Mouse (Mus musculus) neural tube, embryonic 12.5 days (tissue): ENCODE measurements around the gene Nans. TPM values are rescaled to one million over a fixed set of nuclear protein-coding genes. Genes with fewer than 3 reads are reported as not detected.
A peak's percentile ranks its signal among the peaks of the same experiment; 100 is the strongest.

Experiments
- ATAC-seq: fragments of 200-750 bp; cut with Nextera tagmentation; 2 replicates; pipeline ENCODE4 v1.8.0; 2017; ENCODE audit warnings: low read depth, mild to moderate bottlenecking, moderate TSS enrichment, moderate library complexity; ENCODE audit not compliant: low FRiP score
- H3K27ac ChIP-seq: fragments of 300-500 bp; sonication (generic); 2 replicates; pipeline ENCODE4 v1.5.1; 2016
- H3K27me3 ChIP-seq: fragments of 300-500 bp; sonication (generic); replicated peaks from 2 replicates; pipeline ENCODE4 v1.6.1; 2016; ENCODE audit warnings: mild to moderate bottlenecking
- H3K36me3 ChIP-seq: fragments of 300-500 bp; sonication (generic); 2 replicates; pipeline ENCODE4 v1.6.1; 2016; ENCODE audit warnings: mild to moderate bottlenecking
- H3K4me1 ChIP-seq: fragments of 300-500 bp; sonication (generic); 2 replicates; pipeline ENCODE4 v1.6.1; 2016
- H3K4me2 ChIP-seq: fragments of 300-500 bp; sonication (generic); replicated peaks from 2 replicates; pipeline ENCODE4 v1.6.1; 2016; ENCODE audit warnings: mild to moderate bottlenecking
- H3K4me3 ChIP-seq: fragments of 300-500 bp; sonication (generic); 2 replicates; pipeline ENCODE4 v1.5.1; 2016
- H3K9ac ChIP-seq: fragments of 300-500 bp; sonication (generic); 2 replicates; pipeline ENCODE4 v1.6.1; 2016; ENCODE audit warnings: mild to moderate bottlenecking
- H3K9me3 ChIP-seq: fragments of 300-500 bp; sonication (generic); 2 replicates; pipeline ENCODE4 v1.6.1; 2016; ENCODE audit warnings: mild to moderate bottlenecking
- WGBS: fragments of 180-500 bp; shearing (Covaris S2); methylation state at CpG from one replicate; pipeline ENCODE4 v1.1.7; 2016; 5-methylcytosine and 5-hydroxymethylcytosine counted together
- polyA plus RNA-seq: library from polyadenylated mRNA; unstranded; fragments of >200 nt; fragmentation: Nextera tagmentation; extraction: Ambion mirVana; gene quantifications from 2 replicates; pipeline ENCODE4 v1.2.1, GENCODE M21; 2016

Gene Nans
- polyA plus RNA-seq, 1 experiment from 2014 or later = 70.7 TPM

GRCm38 (mm10) chr4:46452855-46453719 is 36.0 kb upstream of the Nans start:
- 35% methylated on average over 13 of the region's 13 CpGs for WGBS
- Histone ChIP-seq H3K4me1 (peaks cover 27% of the 10 kb centered on the region), H3K9ac (peak overlapping the region; percentile 97; the same call in 1 of the 2 replicates), H3K4me2 (peak overlapping the region; percentile 88), H3K27me3 (no peaks in the 10 kb centered on the region), H3K27ac (no peak overlapping the region), H3K4me3 (peak overlapping the region; percentile 93), H3K9me3 (no peaks in the 10 kb centered on the region), H3K36me3 (no peaks in the 10 kb centered on the region)
- ATAC-seq = no peak

GRCm38 (mm10) chr4:46454097-46454864 is 34.8 kb upstream of the Nans start:
- no peak overlapping the region for H3K4me3 ChIP-seq

GRCm38 (mm10) chr4:46456762-46457161 is 32.3 kb upstream of the Nans start:
- H3K9me3 ChIP-seq = no peaks in the 10 kb centered on the region
- peaks cover 15% of the 10 kb centered on the region for H3K4me1 ChIP-seq
- H3K9ac ChIP-seq = no peak overlapping the region
- 91% methylated on average over 4 of the region's 4 CpGs for WGBS
- H3K27me3 ChIP-seq = no peaks in the 10 kb centered on the region
- no peak overlapping the region for H3K27ac ChIP-seq
- H3K4me3 ChIP-seq = no peak overlapping the region
- no peak overlapping the region for H3K4me2 ChIP-seq
- ATAC-seq = no peak
- H3K36me3 ChIP-seq = peaks cover 16% of the 10 kb centered on the region

More at GRCm38 (mm10) chr4:46454097-46454864, 34.8 kb upstream of the Nans start:
- ATAC-seq = no peak
- H3K9me3 ChIP-seq = no peaks in the 10 kb centered on the region
- H3K27me3 ChIP-seq = no peaks in the 10 kb centered on the region
- 87% methylated on average over 5 of the region's 5 CpGs for WGBS
- H3K27ac ChIP-seq = no peak overlapping the region
- H3K4me2 ChIP-seq = peak overlapping the region; percentile 88; the same call in 1 of the 2 replicates
- H3K4me1 ChIP-seq = peaks cover 20% of the 10 kb centered on the region
- no peak overlapping the region for H3K9ac ChIP-seq
- H3K36me3 ChIP-seq = no peaks in the 10 kb centered on the region

GRCm38 (mm10) chr4:46457186-46457585 is 31.9 kb upstream of the Nans start:
- no peaks in the 10 kb centered on the region for H3K9me3 ChIP-seq
- ATAC-seq = no peak
- H3K4me2 ChIP-seq = no peak overlapping the region
- 94% methylated on average over 3 of the region's 3 CpGs for WGBS
- H3K27me3 ChIP-seq = no peaks in the 10 kb centered on the region
- no peak overlapping the region for H3K27ac ChIP-seq
- H3K4me3 ChIP-seq = no peak overlapping the region
- H3K4me1 ChIP-seq = peaks cover 15% of the 10 kb centered on the region
- H3K36me3 ChIP-seq = peaks cover 18% of the 10 kb centered on the region
- no peak overlapping the region for H3K9ac ChIP-seq

GRCm38 (mm10) chr4:46458411-46458810 is 30.6 kb upstream of the Nans start:
- H3K36me3 ChIP-seq = peaks cover 26% of the 10 kb centered on the region

GRCm38 (mm10) chr4:46463130-46463830 is 25.8 kb upstream of the Nans start:
- Histone ChIP-seq H3K4me2 (no peak overlapping the region), H3K4me3 (no peak overlapping the region), H3K4me1 (no peaks in the 10 kb centered on the region), H3K36me3 (peaks cover 66% of the 10 kb centered on the region), H3K27ac (no peak overlapping the region), H3K27me3 (no peaks in the 10 kb centered on the region), H3K9me3 (no peaks in the 10 kb centered on the region), H3K9ac (no peak overlapping the region)
- 84% methylated on average over 7 of the region's 7 CpGs for WGBS
- no peak for ATAC-seq

More at GRCm38 (mm10) chr4:46458411-46458810, 30.6 kb upstream of the Nans start:
- 94% methylated on average over 2 of the region's 2 CpGs for WGBS
- no peak overlapping the region for H3K4me2 ChIP-seq
- no peak overlapping the region for H3K9ac ChIP-seq
- no peak overlapping the region for H3K27ac ChIP-seq
- H3K9me3 ChIP-seq = no peaks in the 10 kb centered on the region
- H3K27me3 ChIP-seq = no peaks in the 10 kb centered on the region
- ATAC-seq = no peak
- no peak overlapping the region for H3K4me3 ChIP-seq
- H3K4me1 ChIP-seq = peaks cover 7% of the 10 kb centered on the region

GRCm38 (mm10) chr4:46465740-46466139 is 23.3 kb upstream of the Nans start:
- Histone ChIP-seq H3K4me3 (no peak overlapping the region), H3K4me2 (no peak overlapping the region), H3K9ac (no peak overlapping the region), H3K4me1 (no peaks in the 10 kb centered on the region), H3K27ac (no peak overlapping the region), H3K9me3 (no peaks in the 10 kb centered on the region), H3K27me3 (no peaks in the 10 kb centered on the region), H3K36me3 (peaks cover 84% of the 10 kb centered on the region)
- 95% methylated on average over 3 of the region's 3 CpGs for WGBS
- ATAC-seq = no peak

- no peak overlapping the region for H3K4me3 ChIP-seq
- no peaks in the 10 kb centered on the region for H3K27me3 ChIP-seq
- H3K36me3 ChIP-seq = peaks cover 66% of the 10 kb centered on the region
- no peak overlapping the region for H3K4me2 ChIP-seq
- ATAC-seq = no peak
- H3K9me3 ChIP-seq = no peaks in the 10 kb centered on the region
- no peak overlapping the region for H3K27ac ChIP-seq
- 95% methylated on average over 5 of the region's 5 CpGs for WGBS
- H3K4me1 ChIP-seq = no peaks in the 10 kb centered on the region
- no peak overlapping the region for H3K9ac ChIP-seq
Measured at GRCm38 (mm10) chr4:46475101-46475500, 13.9 kb upstream of the Nans start.

- peaks cover 33% of the 10 kb centered on the region for H3K36me3 ChIP-seq
- H3K4me1 ChIP-seq = no peaks in the 10 kb centered on the region
- 98% methylated on average over 2 of the region's 2 CpGs for WGBS
- H3K4me2 ChIP-seq = no peak overlapping the region
- no peak overlapping the region for H3K27ac ChIP-seq
- ATAC-seq = no peak
- H3K9me3 ChIP-seq = no peaks in the 10 kb centered on the region
- H3K9ac ChIP-seq = no peak overlapping the region
- H3K4me3 ChIP-seq = no peak overlapping the region
- H3K27me3 ChIP-seq = no peaks in the 10 kb centered on the region
Measured at GRCm38 (mm10) chr4:46479081-46479480, 10.0 kb upstream of the Nans start.

GRCm38 (mm10) chr4:46485696-46486417 is 3.2 kb upstream of the Nans start:
- H3K27me3 ChIP-seq = no peaks in the 10 kb centered on the region
- no peak overlapping the region for H3K9ac ChIP-seq
- no peak overlapping the region for H3K4me3 ChIP-seq
- no peak overlapping the region for H3K4me2 ChIP-seq
- ATAC-seq = no peak
- H3K36me3 ChIP-seq = no peaks in the 10 kb centered on the region
- H3K4me1 ChIP-seq = peaks cover 11% of the 10 kb centered on the region; the same call in 1 of the 2 replicates
- H3K9me3 ChIP-seq = no peaks in the 10 kb centered on the region
- no peak overlapping the region for H3K27ac ChIP-seq
- 55% methylated on average over 14 of the region's 14 CpGs for WGBS

- H3K36me3 ChIP-seq = no peaks in the 10 kb centered on the region
- H3K4me1 ChIP-seq = peaks cover 11% of the 10 kb centered on the region; the same call in 1 of the 2 replicates
- H3K4me3 ChIP-seq = no peak overlapping the region
- no peaks in the 10 kb centered on the region for H3K27me3 ChIP-seq
- WGBS = 89% methylated on average over 5 of the region's 5 CpGs
- ATAC-seq = no peak
- no peak overlapping the region for H3K4me2 ChIP-seq
- no peak overlapping the region for H3K9ac ChIP-seq
- H3K27ac ChIP-seq = no peak overlapping the region
- no peaks in the 10 kb centered on the region for H3K9me3 ChIP-seq
Measured at GRCm38 (mm10) chr4:46487348-46487747, 1.7 kb upstream of the Nans start.
